Mouse (Mus musculus) bone marrow macrophage, adult 2 months (primary cell): ENCODE results near the gene Fam160a1.

Experiments used
- CTCF ChIP-seq: IDR thresholded peaks from 2 replicates; pipeline ENCODE4 v1.5.1; 2012; ENCODE audit warnings: low read depth, mild to moderate bottlenecking, low read length, moderate library complexity
- POLR2A ChIP-seq: IDR thresholded peaks from 2 replicates; pipeline ENCODE4 v1.6.1; 2012; ENCODE audit warnings: mild to moderate bottlenecking, low read depth, low read length, borderline replicate concordance

GRCm38 (mm10) chr3:85681136-85681535 is 136.0 kb downstream of the Fam160a1 start:
- TF ChIP-seq CTCF (no peak), POLR2A (no peak)
